Mouse (Mus musculus) large intestine, adult 2 months (tissue): ENCODE data around the gene Pomgnt2. TPM values are rescaled to one million over a fixed set of nuclear protein-coding genes. Genes with fewer than 3 reads are reported as not detected.
"Not testable (repeated sequence)": the region's sequence is repeated elsewhere in the genome, so short reads cannot be mapped to it uniquely, and the experiment has no call there.

Source experiments
- DNase-seq: peaks from one replicate; pipeline ENCODE4 v3.0.0-alpha.2; 2012; ENCODE audit warnings: low read depth, low spot score
- WGBS: fragments of 180-500 bp; shearing (Covaris S2); methylation state at CpG from one replicate; pipeline ENCODE4 v1.1.7; 2018; 5-methylcytosine and 5-hydroxymethylcytosine counted together
- polyA plus RNA-seq: library from polyadenylated mRNA; depleted of rRNA; stranded (reverse); fragments of >200 nt; gene quantifications from 2 replicates; pipeline ENCODE4 v1.2.3, GENCODE M21; 2012; rRNA removed

Pomgnt2 gene
- 8.2 TPM in 2 replicates for polyA plus RNA-seq

DNA sequence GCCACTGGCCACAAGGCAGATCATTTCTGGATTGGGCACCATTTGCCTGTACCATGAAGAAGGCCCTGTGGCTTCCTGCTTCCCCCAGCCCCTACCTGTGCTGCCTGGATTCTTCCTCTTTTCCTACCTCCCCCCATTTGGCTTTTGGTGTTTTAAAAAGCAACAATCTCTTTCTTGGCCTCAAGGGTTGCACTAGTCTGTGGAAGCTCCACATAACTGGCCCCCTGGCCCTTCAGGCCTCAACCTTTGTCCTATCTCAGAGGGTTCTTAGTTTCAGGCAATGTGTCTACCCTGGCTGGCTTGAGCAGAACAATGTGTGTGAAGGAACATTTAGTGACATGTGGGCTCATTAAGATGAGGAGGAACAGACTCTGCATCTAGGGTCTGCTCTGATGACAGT, at the start of gene Pomgnt2:
Gene Pomgnt2, minus strand, starts transcription at position 101 of the 400 bp plus-strand sequence.
- no peak for DNase-seq

DNA sequence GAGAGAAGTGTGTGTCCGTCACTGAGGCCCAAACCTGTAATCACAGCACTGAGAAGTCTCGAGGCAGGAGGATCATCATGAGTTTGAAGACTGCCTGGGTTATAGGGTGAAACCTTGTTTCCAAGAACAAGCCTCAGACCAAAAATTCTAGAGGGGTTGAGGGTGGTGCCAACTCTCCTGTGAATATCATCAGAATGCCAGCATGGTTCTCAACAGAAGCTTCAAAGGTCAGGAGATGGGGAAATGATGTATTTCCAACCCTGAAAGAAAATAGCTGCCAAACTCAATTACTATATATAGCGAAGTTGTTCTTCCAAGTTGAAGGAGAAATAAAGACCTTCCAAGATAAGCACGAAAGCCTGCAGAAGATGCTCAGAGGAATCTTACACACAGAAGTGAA, 42.9 kb upstream of the Pomgnt2 start:
- no peak for DNase-seq
- 76% methylated on average over 4 of the region's 4 CpGs for WGBS

DNA sequence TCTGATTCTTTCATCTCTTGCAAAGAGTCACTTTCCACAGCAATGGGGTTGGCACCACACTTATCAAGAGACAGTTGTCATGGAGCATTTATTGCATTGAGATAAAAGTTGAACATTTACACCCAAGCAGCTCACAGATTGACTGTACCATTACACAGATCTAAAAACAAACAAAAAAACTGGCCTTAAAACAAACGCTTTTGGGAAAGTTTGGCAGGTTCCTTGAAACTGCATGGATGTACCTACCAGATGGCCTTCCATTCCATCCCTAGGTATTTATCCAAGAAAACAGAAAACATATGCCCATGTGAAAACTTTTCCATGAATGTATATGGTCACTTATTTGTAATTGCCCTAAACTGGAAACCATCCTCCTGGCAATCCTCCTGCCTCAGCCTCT, 41.7 kb upstream of the Pomgnt2 start:
- WGBS = 51% methylated on average over 1 of the region's 1 CpGs
- DNase-seq = no peak

DNA sequence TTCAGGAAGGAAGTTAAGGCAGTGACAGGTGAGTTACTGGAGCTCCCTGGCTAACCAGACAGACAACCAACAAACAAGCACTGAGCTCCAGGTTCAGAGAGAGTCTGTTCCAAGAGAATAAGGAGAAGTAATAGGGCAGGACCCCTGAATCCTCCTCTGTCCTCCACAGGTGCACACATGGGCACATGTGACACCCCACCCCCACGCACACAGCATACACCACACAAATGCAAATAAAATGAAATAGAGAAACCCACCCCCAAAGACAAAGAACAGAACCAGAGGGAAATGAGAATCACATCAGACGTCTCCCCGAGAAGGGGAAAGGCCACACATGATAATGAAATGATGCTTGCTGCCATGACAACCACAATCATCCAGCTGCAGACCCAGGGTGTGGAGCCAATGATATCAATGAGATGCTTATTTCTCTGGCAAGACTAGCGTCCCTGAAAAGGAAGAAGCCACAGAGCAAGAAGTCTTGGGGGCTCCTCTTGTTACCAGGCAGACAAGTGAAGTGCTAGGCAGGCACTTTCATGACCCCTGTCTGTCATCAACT, 39.7 kb upstream of the Pomgnt2 start:
- no peak for DNase-seq
- 78% methylated on average over 4 of the region's 4 CpGs for WGBS

DNA sequence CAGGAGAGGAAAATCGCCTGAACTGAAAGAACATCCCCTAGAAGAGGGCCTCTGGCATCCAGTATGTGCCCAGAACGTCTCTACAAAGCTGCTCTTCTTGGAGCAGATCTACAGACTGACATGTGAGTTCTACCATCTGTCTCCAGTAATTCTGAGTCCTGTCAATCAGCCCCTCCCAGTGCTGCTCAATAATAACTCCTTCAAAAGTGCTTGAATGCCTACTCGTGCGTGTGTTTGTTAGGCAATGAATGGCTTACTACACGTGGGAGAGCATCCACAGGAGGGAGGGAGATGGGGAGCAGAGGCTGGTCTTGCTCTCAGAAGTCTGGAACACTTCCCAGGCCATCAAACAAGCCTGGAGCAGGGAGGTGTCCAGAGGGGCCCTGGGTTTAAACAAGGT, 38.9 kb upstream of the Pomgnt2 start:
- 21% methylated on average over 5 of the region's 5 CpGs for WGBS
- no peak for DNase-seq

DNA sequence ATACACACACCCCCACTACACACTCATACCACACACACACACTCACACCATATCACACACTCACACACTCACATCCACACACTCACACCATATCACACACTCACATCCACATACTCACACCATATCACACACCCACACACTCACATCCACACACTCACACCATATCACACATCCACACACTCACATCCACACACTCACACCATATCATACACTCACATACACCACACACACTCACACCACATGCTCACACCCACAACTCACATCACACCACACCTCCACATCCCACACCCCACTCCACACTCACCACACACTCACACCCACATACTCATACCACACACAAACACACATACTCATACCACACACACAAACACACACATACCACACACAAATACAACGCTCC, 38.0 kb upstream of the Pomgnt2 start:
- WGBS = 97% methylated on average over 1 of the region's 1 CpGs
- no peak for DNase-seq

DNA sequence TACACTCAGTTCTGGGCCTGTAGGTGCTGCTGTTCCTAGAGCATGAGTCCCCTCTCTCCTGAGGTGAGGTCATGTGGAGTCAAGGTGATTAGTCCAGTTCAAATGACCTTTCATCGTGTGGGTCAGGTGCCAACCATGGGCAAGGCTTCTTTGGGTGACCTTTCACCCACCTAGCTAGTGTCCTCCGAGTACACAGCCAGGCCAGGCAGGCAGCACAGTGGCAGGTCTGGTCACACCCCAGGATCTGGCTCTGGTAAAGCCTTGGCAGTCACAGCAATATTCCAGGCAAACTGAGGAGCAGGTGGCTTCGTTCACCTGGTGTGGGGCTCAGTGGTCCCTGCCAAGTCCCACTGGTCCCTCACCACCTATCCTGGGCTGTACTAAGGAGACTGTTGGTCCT, 35.2 kb upstream of the Pomgnt2 start:
- DNase-seq = no peak
- WGBS = 32% methylated on average over 3 of the region's 3 CpGs

DNA sequence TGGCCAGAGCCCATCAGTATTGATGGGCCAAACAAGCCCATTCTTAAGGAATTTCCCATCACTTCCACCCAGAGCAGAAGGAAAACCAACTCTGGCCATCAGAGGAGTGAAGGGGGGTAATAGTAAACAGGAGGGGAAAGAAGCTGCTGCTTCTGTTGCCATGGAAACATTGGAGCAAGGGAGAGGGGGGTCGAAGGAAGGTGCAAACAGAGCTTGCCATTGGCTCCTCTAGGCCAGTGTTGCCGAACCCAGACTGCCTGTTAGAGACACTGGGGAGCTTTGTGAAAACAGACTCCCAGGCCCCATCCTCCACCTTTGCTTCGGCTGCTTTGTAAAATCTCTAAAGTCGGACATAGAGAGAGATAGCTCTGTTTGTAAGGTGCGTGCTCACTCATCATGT, 33.8 kb upstream of the Pomgnt2 start:
- DNase-seq = no peak
- WGBS = 80% methylated on average over 5 of the region's 5 CpGs

DNA sequence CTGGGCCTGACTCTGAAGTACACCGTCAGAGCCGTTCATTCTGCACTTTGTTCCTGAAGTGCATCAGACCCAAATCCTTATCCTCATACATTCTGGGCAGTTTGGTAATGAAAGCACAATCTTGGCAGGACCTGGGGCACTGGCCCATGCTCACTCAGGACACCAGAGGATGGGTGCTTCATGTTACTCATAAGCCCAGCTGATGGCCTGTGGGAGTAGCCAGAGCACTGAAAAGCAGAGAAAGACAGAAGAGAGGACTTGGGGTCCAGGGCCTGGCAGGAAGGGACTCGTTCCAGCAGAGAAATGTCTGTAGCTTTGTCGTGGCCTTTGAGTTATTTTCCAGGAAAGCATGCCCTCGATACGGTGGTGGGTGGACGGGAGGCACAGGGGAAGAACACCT, 32.9 kb upstream of the Pomgnt2 start:
- DNase-seq = no peak
- WGBS = 93% methylated on average over 7 of the region's 7 CpGs

DNA sequence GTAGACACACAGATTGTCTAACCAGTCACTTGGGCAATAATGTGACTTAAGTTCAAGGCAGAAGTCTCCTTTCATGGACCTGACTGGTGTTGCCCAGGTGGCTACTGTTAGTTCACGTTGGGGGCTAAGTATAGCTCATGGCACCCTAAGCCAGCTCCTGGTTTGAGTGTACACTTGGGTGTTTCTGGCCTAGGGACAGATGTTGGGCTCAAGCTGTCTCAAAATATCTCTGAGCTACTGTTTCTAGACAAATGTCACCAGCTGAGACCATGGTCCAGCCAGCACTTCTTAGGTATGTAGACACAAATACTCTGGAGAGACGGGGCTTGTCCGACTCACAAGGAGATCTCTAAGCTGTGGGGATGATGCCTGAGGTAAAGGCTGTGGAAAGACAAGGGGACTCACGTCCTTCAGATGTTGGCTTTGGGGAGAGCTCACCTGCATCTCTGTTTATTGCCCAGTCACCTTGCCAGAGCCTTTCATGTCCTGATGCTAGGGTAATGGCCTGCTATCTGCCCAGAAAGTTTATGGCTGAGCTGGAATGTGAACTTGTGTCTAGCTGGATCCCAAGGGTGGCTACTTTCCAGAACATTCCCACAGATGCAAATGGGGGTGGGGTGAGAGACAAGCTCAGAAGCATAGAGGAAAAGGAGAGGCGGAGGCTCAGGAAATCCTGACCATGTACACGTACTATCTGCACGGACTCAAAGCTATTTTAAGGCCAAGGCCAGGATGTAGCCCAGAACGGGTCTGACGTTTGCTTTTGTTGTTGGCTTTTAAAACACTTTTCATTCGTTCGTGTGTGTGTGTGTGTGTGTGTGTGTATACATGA, 31.2 kb upstream of the Pomgnt2 start:
- DNase-seq = no peak
- WGBS = 50% methylated on average over 11 of the region's 11 CpGs

DNA sequence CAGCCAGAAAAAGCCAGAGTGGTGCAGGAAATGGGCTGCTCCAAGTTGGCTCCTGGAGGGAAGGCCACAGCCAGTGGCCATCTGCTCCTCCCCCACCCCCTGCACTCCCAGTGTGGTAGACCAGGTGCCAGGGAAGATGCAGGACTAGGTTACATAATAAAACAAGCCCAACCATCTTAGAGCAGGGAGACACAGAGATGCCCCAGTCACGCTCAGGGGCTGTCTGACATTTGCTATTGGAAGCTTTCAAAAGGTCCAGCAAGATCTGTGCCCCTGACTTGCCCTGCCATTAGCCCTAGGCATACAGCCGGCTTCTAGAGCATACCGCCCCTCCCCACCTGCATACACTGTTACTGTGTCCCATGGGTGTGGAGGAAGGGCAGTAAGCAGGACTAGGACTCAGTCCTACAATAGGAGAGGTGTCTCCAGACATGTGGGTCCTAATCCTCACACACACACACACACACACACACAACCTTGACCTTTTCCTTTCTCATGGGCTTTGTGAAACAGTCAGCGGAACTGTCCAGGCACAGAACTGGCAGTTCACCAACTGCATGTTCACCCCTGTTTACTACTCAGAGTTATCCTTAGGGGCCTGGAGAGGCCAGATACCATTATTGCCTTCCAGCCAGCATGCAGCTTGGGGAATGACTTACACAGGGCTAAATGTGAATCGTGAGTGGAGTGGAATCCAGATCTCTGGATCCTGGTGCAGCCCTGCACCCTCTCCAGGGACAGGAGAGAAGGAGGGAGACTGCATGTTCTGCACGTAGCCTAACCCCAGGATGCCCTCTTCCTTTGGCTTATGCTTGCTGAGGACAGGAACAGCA, 30.4 kb upstream of the Pomgnt2 start:
- WGBS = 63% methylated on average over 6 of the region's 6 CpGs
- no peak for DNase-seq

DNA sequence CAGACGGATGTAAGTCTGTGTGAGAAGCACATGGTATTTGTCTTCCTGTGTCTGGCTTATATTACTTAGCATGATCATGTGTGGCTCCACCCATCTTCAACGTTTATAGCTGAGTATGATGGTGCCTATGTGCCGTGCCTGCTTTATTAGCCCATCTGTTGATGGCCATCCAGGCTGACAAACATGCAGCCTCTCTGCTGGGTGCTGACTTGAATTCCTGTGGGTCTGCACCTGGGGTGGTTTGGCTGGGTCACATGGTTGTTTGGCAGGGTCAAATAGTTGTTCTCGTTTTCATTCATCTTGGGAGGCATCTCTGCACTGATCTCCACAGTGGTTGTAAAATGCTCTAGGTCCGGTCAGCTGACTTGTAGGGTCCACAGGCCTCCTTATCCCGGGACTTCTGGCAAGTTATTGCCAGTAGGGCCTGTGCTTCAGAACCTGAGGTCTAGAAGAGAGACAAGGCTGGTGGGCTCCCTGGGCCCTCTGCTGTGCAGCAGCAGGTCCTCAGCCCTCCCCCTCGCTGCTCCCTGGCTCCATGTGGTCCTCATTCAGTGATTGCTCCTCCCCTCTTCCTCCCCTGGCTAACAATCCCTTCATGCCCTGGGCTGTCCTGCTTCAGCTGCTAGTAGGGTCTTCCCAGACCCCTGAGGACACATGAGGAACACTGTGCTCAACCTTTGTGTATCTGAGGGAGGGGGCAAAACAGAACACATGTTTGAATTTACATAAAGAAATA, 29.1 kb upstream of the Pomgnt2 start:
- 47% methylated on average over 7 of the region's 7 CpGs for WGBS
- no peak for DNase-seq

DNA sequence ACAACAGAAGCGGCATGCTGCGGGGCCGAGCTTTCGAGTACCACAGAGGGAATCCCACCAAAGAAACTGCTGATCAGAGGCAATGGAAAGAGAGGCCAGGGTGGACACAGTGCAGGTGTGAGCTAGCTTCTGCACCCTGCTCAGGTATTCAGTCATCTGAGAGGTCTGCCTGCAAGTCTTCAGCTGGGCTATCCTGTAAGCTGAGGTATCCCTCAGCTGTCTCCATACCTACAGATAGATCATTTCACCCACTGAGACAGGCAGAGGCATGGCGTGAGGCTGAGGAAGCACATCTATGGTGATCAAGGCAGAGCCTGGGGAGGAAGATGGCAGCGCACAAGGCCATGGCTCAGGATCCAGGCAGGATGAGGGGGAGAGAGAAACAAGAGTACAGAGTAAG, 27.5 kb upstream of the Pomgnt2 start:
- WGBS = 95% methylated on average over 6 of the region's 6 CpGs
- no peak for DNase-seq

DNA sequence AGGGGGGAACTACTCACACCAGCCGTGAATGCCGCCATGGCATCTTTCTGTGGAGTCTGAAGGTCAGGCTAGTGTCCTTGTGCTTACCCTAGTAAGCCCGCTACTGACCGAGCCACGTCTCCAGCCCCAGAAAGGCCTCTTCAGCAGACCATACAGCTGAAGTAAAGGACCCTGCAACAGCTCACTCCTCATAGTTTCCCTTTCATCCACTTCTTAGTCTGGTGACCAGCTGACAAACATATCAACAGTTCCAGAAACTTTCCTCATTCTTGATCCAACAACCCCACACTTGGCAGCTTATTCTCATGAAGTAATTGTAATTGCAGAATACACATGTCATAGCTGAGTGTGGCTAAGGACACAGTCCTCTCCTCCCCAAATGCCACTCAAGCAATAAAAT, 27.0 kb upstream of the Pomgnt2 start:
- 82% methylated on average over 5 of the region's 5 CpGs for WGBS
- no peak for DNase-seq

DNA sequence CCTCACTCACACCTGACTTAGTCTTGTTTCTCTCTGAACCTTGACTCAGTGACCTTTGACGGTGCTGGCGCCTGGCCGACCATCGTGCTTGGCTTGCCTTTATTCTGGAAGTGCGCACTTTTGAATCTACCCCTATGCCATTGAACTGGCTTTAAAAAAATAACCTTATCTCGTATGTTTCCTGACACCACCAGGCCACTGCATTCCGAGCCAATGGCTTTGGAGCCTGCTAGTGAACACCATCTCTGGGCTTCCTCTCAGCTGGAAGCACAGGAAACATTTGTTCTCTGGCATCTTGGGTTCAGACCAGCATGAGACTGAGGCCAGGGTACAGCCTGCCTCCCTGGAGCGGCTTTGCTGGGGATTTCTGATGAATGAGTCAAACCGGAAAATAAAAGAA, 25.9 kb upstream of the Pomgnt2 start:
- DNase-seq = no peak
- 69% methylated on average over 9 of the region's 9 CpGs for WGBS

DNA sequence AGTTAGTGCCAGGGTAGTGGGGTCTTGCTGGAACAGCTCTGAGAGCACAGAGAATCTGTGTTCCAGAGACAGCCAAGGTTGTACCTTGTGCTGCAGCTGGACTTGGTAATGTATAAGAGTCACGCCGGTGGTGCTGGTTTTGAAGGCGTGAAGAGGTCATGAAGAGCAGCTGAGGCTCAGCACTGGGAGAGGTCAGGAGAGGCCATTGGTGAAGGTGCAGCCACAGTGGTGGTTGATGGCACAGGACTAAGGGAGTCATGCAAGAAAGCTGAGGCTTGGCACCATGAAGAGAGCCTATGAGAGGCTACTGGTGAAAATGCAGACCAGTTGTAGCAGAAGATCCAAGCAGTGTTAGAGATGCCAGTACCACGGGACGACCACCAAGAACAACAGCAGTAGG, 24.7 kb upstream of the Pomgnt2 start:
- DNase-seq = no peak
- 92% methylated on average over 5 of the region's 5 CpGs for WGBS

DNA sequence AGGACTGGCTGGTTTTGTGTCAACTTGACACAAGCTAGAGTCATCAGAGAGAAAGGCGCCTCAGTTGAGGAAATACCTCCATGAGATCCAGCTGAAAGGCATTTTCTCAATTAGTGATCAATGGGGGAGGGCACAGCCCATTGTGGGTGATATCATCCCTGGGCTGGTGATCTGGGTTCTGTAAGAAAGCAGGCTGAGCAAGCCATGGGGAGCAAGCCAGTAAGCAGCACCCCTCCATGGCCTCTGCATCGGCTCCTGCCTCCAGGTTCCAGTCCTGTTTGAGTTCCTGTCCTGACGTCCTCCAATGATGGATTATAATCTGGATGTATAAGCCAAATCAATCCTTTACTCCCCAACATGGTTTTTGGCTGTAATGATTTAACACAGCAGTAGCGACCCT, 24.3 kb upstream of the Pomgnt2 start:
- DNase-seq = not testable (repeated sequence)
- 99% methylated on average over 4 of the region's 4 CpGs for WGBS

DNA sequence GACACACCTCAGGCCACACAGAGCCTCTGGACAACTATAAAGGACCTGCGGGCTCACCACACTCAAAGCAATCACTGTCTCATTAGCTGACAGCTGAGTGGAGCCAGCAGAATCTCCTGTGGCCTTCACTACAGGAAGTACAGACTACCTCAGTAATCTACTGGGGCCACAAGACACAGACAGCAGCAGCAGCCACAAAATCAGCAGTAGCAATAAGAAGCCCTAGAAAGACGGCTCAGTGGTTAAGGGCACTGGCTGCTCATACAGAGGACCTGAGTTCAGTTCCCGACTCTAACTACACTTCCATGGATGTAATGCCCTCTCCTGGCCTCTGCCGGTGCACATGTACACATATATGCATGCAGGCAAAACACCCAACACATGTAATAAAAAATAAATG, 23.4 kb upstream of the Pomgnt2 start:
- 84% methylated on average over 4 of the region's 4 CpGs for WGBS

DNA sequence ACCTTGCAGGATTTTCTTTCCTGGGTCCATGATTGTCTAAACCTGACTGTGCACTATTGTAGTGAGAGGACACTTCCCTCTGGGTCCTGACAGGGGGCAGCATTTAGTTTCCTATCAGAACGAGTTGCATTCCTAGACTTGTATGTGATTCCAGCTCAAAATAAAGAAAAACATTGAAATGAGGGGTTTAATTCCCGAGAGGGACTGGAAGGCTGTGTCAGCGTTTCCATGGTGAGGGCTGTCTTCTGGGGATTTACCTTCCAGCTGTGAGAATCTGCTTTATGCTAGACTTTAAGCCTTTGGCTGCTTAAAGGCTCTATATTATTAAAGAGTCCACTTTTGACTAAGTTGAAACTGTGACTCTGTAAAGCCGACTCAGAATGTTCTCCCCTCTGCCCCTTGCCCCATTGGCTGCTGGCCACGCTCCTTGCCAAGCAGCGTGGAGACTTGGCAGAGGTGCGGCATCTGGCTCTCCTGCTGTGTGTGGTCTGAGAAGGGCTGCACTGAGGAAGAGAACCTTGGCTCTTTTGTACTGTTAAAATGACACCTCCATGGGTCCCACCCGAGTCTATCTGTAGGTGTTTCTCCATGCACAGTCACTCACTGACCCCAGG, 22.0 kb upstream of the Pomgnt2 start:
- peak; percentile 52 for DNase-seq
- 10% methylated on average over 8 of the region's 8 CpGs for WGBS

More for the DNA sequence above, 23.4 kb upstream of the Pomgnt2 start:
- DNase-seq = no peak

DNA sequence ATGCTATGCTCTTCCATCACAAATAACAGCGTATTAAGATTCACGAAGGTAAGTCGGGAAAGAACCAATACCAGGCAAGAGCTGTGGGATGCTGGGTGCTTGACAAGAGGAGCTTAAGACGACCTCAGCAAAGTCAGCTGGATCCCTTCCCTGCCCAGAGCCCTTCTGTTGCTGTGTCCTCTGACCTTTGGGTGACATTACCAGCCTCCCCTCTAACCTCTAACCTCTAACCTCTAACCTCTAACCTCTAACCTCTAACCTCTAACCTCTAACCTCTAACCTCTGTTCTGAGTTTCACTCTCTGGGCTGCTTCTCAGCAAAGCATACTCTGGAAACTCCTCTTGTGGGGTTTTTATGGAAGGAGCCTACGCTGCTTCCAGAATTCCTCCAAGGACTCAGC, 21.2 kb upstream of the Pomgnt2 start:
- WGBS = 89% methylated on average over 5 of the region's 5 CpGs
- no peak for DNase-seq
